Mouse (Mus musculus): ENCODE data around the gene Olfr1535. TPM values are rescaled to one million over a fixed set of nuclear protein-coding genes. Genes with fewer than 3 reads are reported as not detected.

The Olfr1535 gene
- total RNA-seq (2014; fragmentation: Nextera tagmentation) = not detected in 2 replicates
- total RNA-seq (2017) = not detected in 2 replicates

- ATAC-seq (replicated peaks; ENCODE audit: poor library complexity, severe bottlenecking) = no peak
Observed at GRCm38 (mm10) chr13:21559793-21560192, at the start of gene Olfr1535. Gene Olfr1535, minus strand, starts transcription at chr13:21559893.

GRCm38 (mm10) chr13:21591618-21592017 is 31.9 kb upstream of the Olfr1535 start:
- no peak for ATAC-seq (replicated peaks; ENCODE audit: poor library complexity, severe bottlenecking)

GRCm38 (mm10) chr13:21581659-21582058 is 22.0 kb upstream of the Olfr1535 start, which contains the start of gene Olfr1364:
Gene Olfr1364, minus strand, starts transcription at chr13:21581759.
- no peak for ATAC-seq (replicated peaks; ENCODE audit: poor library complexity, severe bottlenecking)

GRCm38 (mm10) chr13:21550416-21551110 is 9.1 kb downstream of the Olfr1535 start:
- no peak for ATAC-seq (replicated peaks; ENCODE audit: poor library complexity, severe bottlenecking)

GRCm38 (mm10) chr13:21549487-21549886 is 10.2 kb downstream of the Olfr1535 start:
- ATAC-seq (replicated peaks; ENCODE audit: poor library complexity, severe bottlenecking) = peak; percentile 50

- no peak for ATAC-seq (replicated peaks; ENCODE audit: poor library complexity, severe bottlenecking)
Observed at GRCm38 (mm10) chr13:21542708-21543107, 17.0 kb downstream of the Olfr1535 start, which contains the start of gene Olfr1366. Gene Olfr1366, minus strand, starts transcription at chr13:21542808.

GRCm38 (mm10) chr13:21530781-21531201 is 28.9 kb downstream of the Olfr1535 start, which contains the start of gene Zkscan8:
Gene Zkscan8, minus strand, starts transcription at chr13:21531120.
- ATAC-seq (replicated peaks; ENCODE audit: poor library complexity, severe bottlenecking) = peak; percentile 99

- ATAC-seq (replicated peaks; ENCODE audit: poor library complexity, severe bottlenecking) = no peak
Observed at GRCm38 (mm10) chr13:21530136-21530535, 29.6 kb downstream of the Olfr1535 start.

GRCm38 (mm10) chr13:21506221-21506649 is 53.5 kb downstream of the Olfr1535 start:
- peak; percentile 99 for ATAC-seq (replicated peaks; ENCODE audit: poor library complexity, severe bottlenecking)

Other genes with a start within 250 kb of the Olfr1535 start
Only the 30 nearest of the 31 such genes appear.
- not detected in 2 replicates for gene Olfr1367, start 213.0 kb downstream of the Olfr1535 start, total RNA-seq (2014; fragmentation: Nextera tagmentation)
- gene Olfr1367, start 213.0 kb downstream of the Olfr1535 start, total RNA-seq (2017) = not detected in 2 replicates
- gene Zscan12, start 197.1 kb downstream of the Olfr1535 start, total RNA-seq (2014; fragmentation: Nextera tagmentation) = 8.4 and 8.6 TPM in 2 replicates
- gene Zscan12, start 197.1 kb downstream of the Olfr1535 start, total RNA-seq (2017) = 11.1 and 20.0 TPM in 2 replicates
- 41.4 and 46.5 TPM in 2 replicates for gene Zkscan3, start 157.1 kb downstream of the Olfr1535 start, total RNA-seq (2014; fragmentation: Nextera tagmentation)
- 29.1 and 33.0 TPM in 2 replicates for gene Zkscan3, start 157.1 kb downstream of the Olfr1535 start, total RNA-seq (2017)
- gene Pgbd1, start 118.8 kb downstream of the Olfr1535 start, total RNA-seq (2014; fragmentation: Nextera tagmentation) = 0.71 and 3.2 TPM in 2 replicates
- gene Pgbd1, start 118.8 kb downstream of the Olfr1535 start, total RNA-seq (2017) = 0.93 and 2.0 TPM in 2 replicates
- gene Zscan26, start 106.2 kb downstream of the Olfr1535 start, total RNA-seq (2014; fragmentation: Nextera tagmentation) = 19.5 and 21.5 TPM in 2 replicates
- gene Zscan26, start 106.2 kb downstream of the Olfr1535 start, total RNA-seq (2017) = 18.7 and 22.5 TPM in 2 replicates
- gene Nkapl, start 91.4 kb downstream of the Olfr1535 start, total RNA-seq (2014; fragmentation: Nextera tagmentation) = 0.43 TPM in 1 of 2 replicates, not detected in the other
- not detected in 2 replicates for gene Nkapl, start 91.4 kb downstream of the Olfr1535 start, total RNA-seq (2017)
- gene Zkscan4, start 81.0 kb downstream of the Olfr1535 start, total RNA-seq (2014; fragmentation: Nextera tagmentation) = 0.81 TPM in 1 of 2 replicates, not detected in the other
- gene Zkscan4, start 81.0 kb downstream of the Olfr1535 start, total RNA-seq (2017) = 0.72 and 0.73 TPM in 2 replicates
- not detected in 2 replicates for gene Gm10065, start 80.5 kb downstream of the Olfr1535 start, total RNA-seq (2014; fragmentation: Nextera tagmentation)
- gene Gm10065, start 80.5 kb downstream of the Olfr1535 start, total RNA-seq (2017) = not detected in 2 replicates
- gene AK157302, start 64.7 kb downstream of the Olfr1535 start, total RNA-seq (2014; fragmentation: Nextera tagmentation) = 0.21 and 1.2 TPM in 2 replicates
- 1.1 TPM in 1 of 2 replicates, not detected in the other for gene AK157302, start 64.7 kb downstream of the Olfr1535 start, total RNA-seq (2017)
- gene Gm11273, start 58.5 kb downstream of the Olfr1535 start, total RNA-seq (2014; fragmentation: Nextera tagmentation) = 7.3 and 7.9 TPM in 2 replicates
- 4.4 and 6.8 TPM in 2 replicates for gene Gm11273, start 58.5 kb downstream of the Olfr1535 start, total RNA-seq (2017)
- 10.9 TPM in 2 replicates for gene Zkscan8, start 28.8 kb downstream of the Olfr1535 start, total RNA-seq (2014; fragmentation: Nextera tagmentation)
- gene Zkscan8, start 28.8 kb downstream of the Olfr1535 start, total RNA-seq (2017) = 7.3 and 7.8 TPM in 2 replicates
- not detected in 2 replicates for gene Olfr1366, start 17.1 kb downstream of the Olfr1535 start, total RNA-seq (2014; fragmentation: Nextera tagmentation)
- gene Olfr1366, start 17.1 kb downstream of the Olfr1535 start, total RNA-seq (2017) = not detected in 2 replicates
- gene Olfr1364, start 21.9 kb upstream of the Olfr1535 start, total RNA-seq (2014; fragmentation: Nextera tagmentation) = not detected in 2 replicates
- not detected in 2 replicates for gene Olfr1364, start 21.9 kb upstream of the Olfr1535 start, total RNA-seq (2017)
- not detected in 2 replicates for gene Olfr1362, start 54.1 kb upstream of the Olfr1535 start, total RNA-seq (2014; fragmentation: Nextera tagmentation)
- not detected in 2 replicates for gene Olfr1362, start 54.1 kb upstream of the Olfr1535 start, total RNA-seq (2017)
- gene Olfr11, start 82.6 kb upstream of the Olfr1535 start, total RNA-seq (2014; fragmentation: Nextera tagmentation) = not detected in 2 replicates
- gene Olfr11, start 82.6 kb upstream of the Olfr1535 start, total RNA-seq (2017) = not detected in 2 replicates
- not detected in 2 replicates for gene Olfr1361, start 103.5 kb upstream of the Olfr1535 start, total RNA-seq (2014; fragmentation: Nextera tagmentation)
- not detected in 2 replicates for gene Olfr1361, start 103.5 kb upstream of the Olfr1535 start, total RNA-seq (2017)
- not detected in 2 replicates for gene Olfr1360, start 117.5 kb upstream of the Olfr1535 start, total RNA-seq (2014; fragmentation: Nextera tagmentation)
- gene Olfr1360, start 117.5 kb upstream of the Olfr1535 start, total RNA-seq (2017) = not detected in 2 replicates
- not detected in 2 replicates for gene Olfr1359, start 138.2 kb upstream of the Olfr1535 start, total RNA-seq (2014; fragmentation: Nextera tagmentation)
- not detected in 2 replicates for gene Olfr1359, start 138.2 kb upstream of the Olfr1535 start, total RNA-seq (2017)
- gene Hist1h2bl, start 156.2 kb upstream of the Olfr1535 start, total RNA-seq (2014; fragmentation: Nextera tagmentation) = 210 and 236 TPM in 2 replicates
- 416 and 515 TPM in 2 replicates for gene Hist1h2bl, start 156.2 kb upstream of the Olfr1535 start, total RNA-seq (2017)
- gene Hist1h2ai, start 156.5 kb upstream of the Olfr1535 start, total RNA-seq (2014; fragmentation: Nextera tagmentation) = 17.2 TPM in 1 of 2 replicates, not detected in the other
- 2,072 and 5,185 TPM in 2 replicates for gene Hist1h2ai, start 156.5 kb upstream of the Olfr1535 start, total RNA-seq (2017)
- gene Hist1h3h, start 157.8 kb upstream of the Olfr1535 start, total RNA-seq (2014; fragmentation: Nextera tagmentation) = 4.5 TPM in 1 of 2 replicates, not detected in the other
- gene Hist1h3h, start 157.8 kb upstream of the Olfr1535 start, total RNA-seq (2017) = 334 and 360 TPM in 2 replicates
- gene Hist1h2bm, start 162.2 kb upstream of the Olfr1535 start, total RNA-seq (2014; fragmentation: Nextera tagmentation) = 123 and 125 TPM in 2 replicates
- gene Hist1h2bm, start 162.2 kb upstream of the Olfr1535 start, total RNA-seq (2017) = 554 and 641 TPM in 2 replicates
- gene Hist1h4j, start 175.2 kb upstream of the Olfr1535 start, total RNA-seq (2014; fragmentation: Nextera tagmentation) = 2.1 and 2.5 TPM in 2 replicates
- gene Hist1h4j, start 175.2 kb upstream of the Olfr1535 start, total RNA-seq (2017) = 277 and 325 TPM in 2 replicates
- 143 and 341 TPM in 2 replicates for gene Hist1h4k, start 190.6 kb upstream of the Olfr1535 start, total RNA-seq (2014; fragmentation: Nextera tagmentation)
- 2,272 and 2,398 TPM in 2 replicates for gene Hist1h4k, start 190.6 kb upstream of the Olfr1535 start, total RNA-seq (2017)
- 8.6 and 105 TPM in 2 replicates for gene Hist1h2ak, start 193.9 kb upstream of the Olfr1535 start, total RNA-seq (2014; fragmentation: Nextera tagmentation)
- 1,120 and 1,478 TPM in 2 replicates for gene Hist1h2ak, start 193.9 kb upstream of the Olfr1535 start, total RNA-seq (2017)
- 168 and 218 TPM in 2 replicates for gene Hist1h2bn, start 194.2 kb upstream of the Olfr1535 start, total RNA-seq (2014; fragmentation: Nextera tagmentation)
- 1,437 and 1,878 TPM in 2 replicates for gene Hist1h2bn, start 194.2 kb upstream of the Olfr1535 start, total RNA-seq (2017)
- gene Hist1h1b, start 220.7 kb upstream of the Olfr1535 start, total RNA-seq (2014; fragmentation: Nextera tagmentation) = 278 and 329 TPM in 2 replicates
- 1,634 and 1,715 TPM in 2 replicates for gene Hist1h1b, start 220.7 kb upstream of the Olfr1535 start, total RNA-seq (2017)
- 73.1 and 153 TPM in 2 replicates for gene Hist1h3i, start 223.5 kb upstream of the Olfr1535 start, total RNA-seq (2014; fragmentation: Nextera tagmentation)
- gene Hist1h3i, start 223.5 kb upstream of the Olfr1535 start, total RNA-seq (2017) = 268 and 310 TPM in 2 replicates
- gene Hist1h2an, start 227.3 kb upstream of the Olfr1535 start, total RNA-seq (2014; fragmentation: Nextera tagmentation) = 8.9 TPM in 1 of 2 replicates, not detected in the other
- gene Hist1h2an, start 227.3 kb upstream of the Olfr1535 start, total RNA-seq (2017) = 984 and 1,144 TPM in 2 replicates
- 8.8 and 28.0 TPM in 2 replicates for gene Hist1h2bp, start 227.6 kb upstream of the Olfr1535 start, total RNA-seq (2014; fragmentation: Nextera tagmentation)
- gene Hist1h2bp, start 227.6 kb upstream of the Olfr1535 start, total RNA-seq (2017) = 41.2 and 55.0 TPM in 2 replicates